Mouse (Mus musculus) spleen, adult 12 weeks (tissue): ENCODE data around the gene Rpl23.
"Not testable (repeated sequence)": the region's sequence is repeated elsewhere in the genome, so short reads cannot be mapped to it uniquely, and the experiment has no call there.

Experiments
- DNase-seq: peaks from one replicate; pipeline ENCODE4 v3.0.0; 2022; ENCODE audit warnings: low spot score

Gene Rpl23

DNA sequence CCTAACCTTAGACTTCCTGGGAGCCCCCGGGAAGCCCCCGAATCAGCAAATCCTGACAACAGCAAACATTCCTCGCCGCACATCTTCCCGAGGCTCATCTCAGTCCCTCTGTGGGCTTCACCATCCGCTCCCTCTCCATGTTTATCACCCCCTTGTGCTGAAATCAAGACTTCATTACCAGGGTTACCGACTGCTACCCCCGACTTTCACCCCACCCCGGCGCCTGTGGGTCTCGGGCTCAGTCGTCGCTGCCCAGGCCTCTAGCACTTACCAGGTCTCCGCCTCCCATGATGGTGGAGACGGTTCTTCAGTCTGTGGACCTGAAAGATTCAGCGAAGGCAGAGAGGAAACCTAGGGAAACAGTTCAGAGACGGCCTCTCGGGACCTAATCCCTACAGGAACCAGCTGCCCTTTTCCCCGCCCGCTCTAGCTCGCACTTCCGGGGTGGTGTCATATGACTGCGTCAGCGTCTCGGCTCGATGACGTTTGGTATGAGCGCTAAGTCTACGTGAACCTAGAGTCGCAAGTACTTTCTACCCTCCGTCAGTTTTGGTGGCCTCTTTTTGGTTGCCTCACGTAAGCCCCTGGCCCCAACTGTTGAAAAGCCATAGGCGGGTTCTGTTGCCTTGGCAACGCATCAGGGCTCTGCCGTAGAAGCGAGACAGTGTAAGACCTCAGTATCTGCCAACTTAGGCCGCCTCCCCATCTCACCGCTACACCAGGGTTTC is 15.9 kb downstream of the Rpl23 start, which contains the start of gene Cwc25:
Gene Cwc25, minus strand, starts transcription at position 403 of the 728 bp plus-strand sequence.
- peak; percentile 90 for DNase-seq

DNA sequence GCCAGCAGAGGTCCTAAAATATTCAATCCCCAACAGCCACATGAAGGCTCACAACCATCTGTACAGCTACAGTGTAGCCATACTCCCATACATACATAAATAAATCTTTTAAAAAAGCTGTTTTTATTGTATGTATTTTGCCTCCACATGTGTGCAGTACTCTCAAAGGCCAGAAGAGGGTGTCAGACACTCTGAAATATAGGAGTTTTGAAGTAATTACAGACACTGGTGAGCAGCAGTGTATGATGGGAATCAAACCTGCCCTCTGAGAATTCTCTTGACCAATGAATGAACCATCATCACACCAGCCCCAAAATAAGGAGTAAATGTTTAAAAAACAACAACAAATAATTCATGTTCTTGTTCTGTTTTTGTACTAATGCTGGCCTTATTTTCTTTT is 20.6 kb downstream of the Rpl23 start:
- DNase-seq, result no peak

- DNase-seq, result no peak
Measured at GRCm38 (mm10) chr11:97758942-97759341, 23.3 kb downstream of the Rpl23 start.

DNA sequence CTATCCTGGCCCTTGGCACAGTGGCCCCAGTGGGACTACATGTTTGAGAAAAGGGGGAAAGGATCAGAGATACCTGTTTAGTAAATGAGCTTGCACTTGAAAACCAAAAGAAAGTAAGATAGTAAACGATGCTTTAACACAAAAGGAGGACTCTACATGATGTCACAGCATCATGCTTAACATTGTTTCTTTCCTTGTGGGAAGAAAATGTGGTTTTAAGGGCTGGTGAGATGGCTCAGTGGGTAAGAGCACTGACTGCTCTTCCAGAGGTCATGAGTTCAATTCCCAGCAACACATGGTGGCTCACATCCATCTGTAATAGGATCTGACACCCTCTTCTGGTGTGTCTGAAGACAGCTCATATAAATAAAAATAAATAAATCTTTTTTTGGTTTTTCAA is 24.1 kb downstream of the Rpl23 start:
- no peak for DNase-seq

GRCm38 (mm10) chr11:97753277-97753676 is 29.0 kb downstream of the Rpl23 start:
- no peak for DNase-seq

- DNase-seq, result no peak
Measured at GRCm38 (mm10) chr11:97748496-97748895, 33.7 kb downstream of the Rpl23 start.

- DNase-seq, result no peak
Measured at GRCm38 (mm10) chr11:97747773-97748172, 34.5 kb downstream of the Rpl23 start.

DNA sequence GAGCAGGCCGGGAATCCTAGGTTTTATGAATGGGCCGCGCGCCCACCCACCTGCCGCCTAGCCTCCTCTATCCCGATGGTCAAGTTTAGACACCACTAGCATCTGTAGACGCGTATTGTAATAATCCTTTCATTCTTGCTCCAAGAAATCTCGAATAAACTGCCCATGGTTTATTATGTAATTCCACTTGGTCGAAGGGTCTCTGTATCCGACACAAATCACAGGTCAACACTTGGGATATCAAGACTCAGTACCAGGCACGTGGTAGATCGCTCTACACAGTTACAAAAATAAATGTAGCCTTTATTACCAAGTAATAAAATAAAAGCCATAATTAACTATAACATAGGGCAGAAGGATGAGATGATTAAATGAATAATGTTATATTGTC is 36.9 kb downstream of the Rpl23 start:
- no peak for DNase-seq

DNA sequence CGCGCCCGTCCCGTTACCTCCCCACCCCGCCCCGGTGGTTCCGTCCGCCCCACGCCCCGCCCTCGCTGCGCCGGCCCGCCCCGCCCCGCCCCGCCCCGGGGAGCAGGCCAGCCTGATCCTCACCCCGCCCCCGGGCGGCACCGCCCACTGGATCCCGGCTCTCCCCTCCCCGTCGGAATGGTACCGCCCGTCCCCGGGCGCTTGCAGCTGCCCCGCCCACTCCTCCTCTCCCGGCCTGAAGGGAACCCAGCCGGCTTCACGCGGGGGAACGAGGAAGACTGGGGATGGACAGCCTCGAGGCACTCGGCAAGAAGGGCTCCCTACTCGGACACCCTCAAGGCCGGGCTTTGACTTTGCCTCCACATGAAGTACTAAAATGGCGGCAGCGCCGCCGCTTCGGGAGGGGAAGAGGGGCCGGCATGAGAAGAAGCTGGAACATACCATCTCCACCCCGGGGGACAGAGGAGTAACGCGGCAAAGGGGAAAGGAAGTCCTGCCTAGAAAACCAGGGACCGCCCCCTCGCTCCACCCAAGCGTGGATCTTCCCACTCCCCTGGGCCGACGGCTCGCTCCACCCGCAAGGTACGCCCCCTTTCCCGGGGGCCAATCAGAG is 37.4 kb downstream of the Rpl23 start:
- peak; percentile 99 for DNase-seq

GRCm38 (mm10) chr11:97744063-97744717 is 38.0 kb downstream of the Rpl23 start, which contains the start of gene Pip4k2b:
Pip4k2b (minus strand) TSS chr11:97744704.
- no peak for DNase-seq

GRCm38 (mm10) chr11:97743423-97743822 is 38.8 kb downstream of the Rpl23 start:
- DNase-seq, result no peak

- DNase-seq, result no peak
Measured at GRCm38 (mm10) chr11:97742591-97742990, 39.6 kb downstream of the Rpl23 start.

GRCm38 (mm10) chr11:97742157-97742556 is 40.1 kb downstream of the Rpl23 start:
- DNase-seq, result no peak

GRCm38 (mm10) chr11:97740190-97740589 is 42.0 kb downstream of the Rpl23 start:
- DNase-seq, result no peak

- no peak for DNase-seq
Measured at GRCm38 (mm10) chr11:97739155-97739554, 43.1 kb downstream of the Rpl23 start.

DNA sequence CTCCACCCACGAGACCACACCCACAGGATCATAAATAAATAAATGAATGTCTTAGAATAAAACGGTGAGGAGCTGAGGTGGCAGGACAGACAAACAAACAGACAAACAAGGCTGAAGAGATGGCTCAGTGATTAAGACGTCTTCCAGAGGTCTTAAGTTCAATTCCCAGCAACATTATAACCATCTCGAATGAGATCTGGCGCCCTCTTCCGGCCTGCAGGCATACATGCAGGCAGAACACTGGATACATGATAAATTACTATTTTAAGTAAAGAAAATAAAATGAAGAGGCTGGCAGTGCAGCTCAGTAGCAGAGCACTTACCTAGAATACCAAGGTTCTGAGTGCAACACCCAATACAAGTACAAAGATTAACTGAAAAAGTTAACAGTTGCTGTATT is 43.5 kb downstream of the Rpl23 start:
- DNase-seq, result no peak

DNA sequence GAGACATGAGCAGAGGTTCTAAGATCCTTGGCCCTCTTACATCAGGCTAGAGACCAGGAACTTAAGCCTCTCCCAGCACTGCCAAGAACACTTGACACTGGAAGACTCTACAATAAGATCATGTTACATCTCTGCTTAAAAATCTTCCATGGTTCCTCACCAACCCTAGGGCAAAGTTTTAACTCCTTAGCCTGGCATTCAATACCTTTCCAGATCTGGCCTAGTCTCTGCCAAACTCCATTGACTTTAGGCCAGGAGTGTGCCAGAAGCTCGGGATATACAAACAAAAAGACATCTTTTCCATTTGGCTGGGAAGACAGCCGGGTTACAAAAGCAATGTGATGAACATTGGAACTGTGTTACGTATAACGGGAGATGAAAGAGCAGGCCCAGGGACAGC is 44.6 kb downstream of the Rpl23 start:
- no peak for DNase-seq

DNA sequence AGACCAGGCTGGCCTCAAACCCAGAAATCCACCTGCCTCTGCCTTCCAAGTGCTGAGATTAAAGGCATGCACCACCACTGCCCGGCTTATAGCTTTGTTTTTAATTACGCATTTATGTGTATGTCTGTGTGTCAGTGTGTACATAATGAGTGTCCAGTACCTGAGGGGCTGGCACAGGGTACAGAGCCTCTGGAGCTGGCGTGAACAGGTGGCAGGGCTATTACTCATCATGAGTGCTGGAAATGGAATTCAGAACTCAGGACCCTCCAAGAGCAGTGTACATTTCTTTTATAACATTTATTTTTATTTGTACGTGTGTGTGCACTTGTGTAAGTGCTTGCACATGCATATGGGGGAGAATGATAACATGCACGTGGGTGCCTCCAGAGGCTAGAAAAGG is 45.6 kb downstream of the Rpl23 start:
- DNase-seq, result no peak

GRCm38 (mm10) chr11:97734810-97735209 is 47.4 kb downstream of the Rpl23 start:
- not testable (repeated sequence) for DNase-seq

DNA sequence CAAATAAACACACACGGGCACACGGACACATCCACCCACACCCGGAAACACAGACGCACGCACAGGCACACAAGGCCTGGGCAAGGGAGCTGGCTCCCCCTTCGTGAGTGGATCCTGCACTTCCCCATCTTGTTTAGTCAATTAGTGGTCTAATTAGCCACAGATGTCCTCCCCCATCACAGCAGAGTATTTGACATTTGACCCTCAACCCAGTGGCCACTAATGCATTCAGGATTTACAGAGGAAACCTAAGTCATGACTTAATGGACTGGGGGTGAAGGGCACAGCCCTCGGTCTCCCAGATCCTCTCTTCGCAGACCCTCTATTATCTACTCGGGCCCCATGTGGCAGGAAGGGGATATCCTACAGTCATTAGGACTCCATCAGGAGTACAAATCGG is 48.5 kb downstream of the Rpl23 start:
- DNase-seq, result no peak

DNA sequence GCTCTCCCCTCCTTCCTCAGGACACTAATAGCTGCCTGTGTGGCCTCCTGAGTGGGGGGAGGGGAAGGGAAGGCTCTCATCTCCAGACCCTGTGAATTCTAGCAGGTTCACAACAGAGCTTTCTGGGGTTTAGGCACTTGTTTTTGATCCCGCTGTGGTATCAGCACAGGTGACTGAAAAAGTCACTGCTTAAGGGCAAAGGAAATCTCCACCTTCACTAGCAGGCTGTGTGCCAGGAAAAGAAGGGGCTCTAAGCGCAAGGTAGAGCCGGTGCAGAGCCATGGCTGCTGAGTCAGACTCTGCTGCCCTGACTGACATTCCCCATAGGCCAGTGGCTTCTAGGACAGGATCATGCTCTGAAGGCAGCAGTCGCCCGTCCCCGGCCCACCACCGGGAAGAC is 53.5 kb downstream of the Rpl23 start:
- no peak for DNase-seq

DNA sequence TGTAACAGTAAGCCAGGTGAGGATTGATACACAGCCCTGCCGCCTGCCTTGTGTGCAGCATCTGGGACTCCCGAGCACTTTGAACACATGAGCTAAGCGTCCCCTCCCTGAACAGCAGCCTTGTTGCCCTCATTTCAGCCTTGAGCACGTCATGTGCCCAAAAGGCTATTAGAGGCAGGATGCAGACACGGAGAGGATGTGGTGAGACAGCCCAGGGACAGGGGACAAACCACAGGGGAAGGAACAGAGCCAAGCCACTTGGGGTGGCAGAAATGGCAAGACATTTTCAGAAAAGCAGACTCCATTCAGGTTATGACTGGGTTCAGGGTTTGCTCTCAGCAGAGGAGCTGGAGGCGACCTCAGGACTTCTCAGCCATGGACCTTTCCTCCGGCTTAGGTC is 53.9 kb downstream of the Rpl23 start:
- DNase-seq, result no peak
